Mouse (Mus musculus): Measurements from ENCODE around the gene Krt88.

Gene Krt88

GRCm38 (mm10) chr15:101447444-101447843 lies at the start of gene Krt88:
Gene Krt88 (plus strand): TSS chr15:101447744.
- no peak for DNase-seq (ENCODE audit: low read depth, low spot score)

GRCm38 (mm10) chr15:101398269-101398668 lies 49.3 kb upstream of the Krt88 start:
- no peak for DNase-seq (ENCODE audit: low read depth, low spot score)

DNA sequence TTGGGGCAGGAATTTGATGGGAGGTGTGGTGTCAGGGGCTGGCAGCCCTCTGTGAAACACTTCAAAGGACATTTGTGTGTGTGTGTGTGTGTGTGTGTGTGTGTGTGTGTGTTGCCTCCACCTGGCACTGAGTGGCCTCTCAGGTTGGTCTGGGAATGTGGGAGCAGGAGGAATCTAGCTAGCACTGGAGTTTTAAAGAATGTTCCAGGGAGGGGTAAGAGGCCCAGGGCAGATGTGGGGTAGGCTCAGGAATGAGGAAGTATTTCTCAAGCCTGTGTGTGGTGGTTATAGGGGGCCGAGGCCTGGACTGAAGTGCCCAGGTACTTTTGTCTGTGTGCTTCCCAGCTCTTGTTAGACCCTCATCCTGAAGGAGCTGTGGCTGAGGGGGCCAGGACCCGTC lies 36.8 kb upstream of the Krt88 start, which contains the start of gene Krt7:
Krt7 (plus strand) TSS at position 269 of the 400 bp plus-strand sequence.
- DNase-seq (ENCODE audit: low read depth, low spot score): no peak

GRCm38 (mm10) chr15:101412188-101412587 lies 35.4 kb upstream of the Krt88 start:
- no peak for DNase-seq (ENCODE audit: low read depth, low spot score)

DNA sequence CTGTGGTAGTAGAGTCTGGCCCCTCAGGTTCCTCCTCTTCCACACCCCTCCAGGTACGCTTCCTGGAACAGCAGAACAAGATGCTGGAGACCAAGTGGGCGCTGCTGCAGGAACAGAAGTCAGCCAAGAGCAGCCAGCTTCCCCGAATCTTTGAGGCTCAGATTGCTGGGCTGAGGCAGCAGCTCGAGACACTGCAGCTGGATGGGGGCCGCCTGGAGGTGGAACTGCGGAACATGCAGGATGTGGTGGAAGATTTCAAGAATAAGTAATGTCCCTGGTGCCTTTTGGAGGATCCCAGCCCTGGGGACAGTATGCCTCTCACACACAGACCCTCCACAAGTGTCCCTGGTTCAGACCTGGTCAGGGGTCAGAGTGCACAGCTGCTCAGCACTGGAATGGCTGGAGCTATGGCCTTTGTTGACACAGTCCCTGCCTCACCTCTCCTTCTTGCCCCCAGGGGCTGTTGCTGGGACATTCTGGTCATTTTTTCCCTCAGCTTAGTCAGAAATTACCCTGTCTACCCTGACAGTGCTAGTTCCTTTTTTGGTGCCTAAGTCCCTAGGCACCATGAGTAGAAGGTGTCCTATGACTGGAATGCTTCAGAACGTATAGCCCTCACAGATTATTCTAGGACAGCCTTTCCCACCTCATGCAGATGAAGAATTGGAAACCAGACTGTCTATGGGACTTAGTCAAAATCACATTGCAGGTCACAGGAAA lies 33.5 kb upstream of the Krt88 start:
- DNase-seq (ENCODE audit: low read depth, low spot score): no peak

DNA sequence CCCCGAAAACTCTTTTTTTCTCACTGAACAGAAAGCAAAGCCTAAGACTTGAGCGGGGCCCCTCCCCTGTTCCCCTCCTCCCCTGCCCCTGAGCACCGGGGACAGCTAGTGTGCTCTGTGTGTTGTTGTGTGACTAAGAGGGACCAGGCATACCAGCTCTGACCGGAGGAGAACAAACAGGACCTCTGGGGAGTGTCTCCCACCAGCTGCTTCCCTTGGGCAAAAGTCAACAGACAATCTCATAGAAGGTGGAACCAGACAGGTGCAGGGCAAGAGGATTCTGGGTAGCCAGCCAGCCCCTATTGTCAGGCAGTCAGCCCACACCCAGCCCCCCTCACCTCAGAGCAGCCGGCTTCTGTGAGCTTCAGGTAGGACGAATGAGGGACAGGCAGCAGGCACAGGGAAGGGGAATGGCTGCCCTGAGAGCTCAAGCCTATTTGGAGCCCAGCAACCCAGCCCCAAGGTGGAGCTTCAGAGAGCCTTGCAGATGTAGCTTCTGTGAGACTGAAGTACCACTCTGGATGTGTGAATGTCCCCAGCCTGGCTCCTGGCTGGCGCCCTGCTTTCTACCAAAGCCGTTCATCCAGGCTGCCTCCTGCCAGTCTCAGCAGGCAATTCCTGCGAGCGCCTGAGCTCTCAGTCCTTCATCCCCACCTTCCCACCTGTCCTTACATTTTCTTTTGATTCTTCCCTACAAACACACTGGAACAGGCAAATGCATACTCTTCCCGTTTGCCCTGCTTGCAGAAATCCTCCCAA lies 32.6 kb upstream of the Krt88 start:
- DNase-seq (ENCODE audit: low read depth, low spot score): no peak

DNA sequence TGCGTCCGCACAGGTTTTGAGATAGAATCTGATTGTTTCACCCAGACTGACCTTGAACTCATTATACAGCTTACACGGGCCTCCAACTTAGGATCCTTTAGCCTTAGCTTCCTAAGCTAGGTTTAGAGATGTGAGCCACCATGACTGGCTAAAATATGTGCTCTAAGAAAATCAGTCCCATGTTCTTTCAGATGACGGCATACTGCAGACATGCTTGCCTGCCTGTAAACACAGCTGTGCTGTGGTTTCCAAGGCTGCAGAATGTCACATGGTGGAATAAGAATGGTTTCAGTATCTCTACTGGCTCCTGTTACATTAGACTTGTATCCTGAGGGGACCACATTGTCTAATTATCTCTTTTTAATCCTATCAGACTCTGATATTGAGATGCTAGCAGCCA lies 28.6 kb upstream of the Krt88 start:
- DNase-seq (ENCODE audit: low read depth, low spot score): no peak

GRCm38 (mm10) chr15:101420903-101421302 lies 26.6 kb upstream of the Krt88 start:
- no peak for DNase-seq (ENCODE audit: low read depth, low spot score)

DNA sequence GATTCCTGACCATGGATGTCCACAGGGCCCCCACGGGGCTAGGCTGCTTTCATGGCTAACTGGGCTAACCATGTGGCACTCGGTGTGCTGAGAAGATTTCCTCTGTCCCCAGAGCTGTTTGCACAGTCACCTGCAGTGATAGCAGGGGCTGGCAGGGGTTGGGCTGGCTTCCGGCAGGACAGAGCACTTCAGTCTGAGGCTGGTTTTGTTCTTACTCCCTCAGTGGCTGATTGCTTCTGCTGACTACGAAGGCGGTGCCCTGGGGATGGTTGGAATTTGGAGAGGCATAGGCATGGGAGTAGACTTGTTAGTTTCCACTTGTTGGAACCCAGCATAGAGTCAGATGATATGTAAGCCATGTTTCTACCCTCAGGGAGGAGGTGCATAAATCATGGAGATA lies 22.6 kb upstream of the Krt88 start:
- DNase-seq (ENCODE audit: low read depth, low spot score): no peak

DNA sequence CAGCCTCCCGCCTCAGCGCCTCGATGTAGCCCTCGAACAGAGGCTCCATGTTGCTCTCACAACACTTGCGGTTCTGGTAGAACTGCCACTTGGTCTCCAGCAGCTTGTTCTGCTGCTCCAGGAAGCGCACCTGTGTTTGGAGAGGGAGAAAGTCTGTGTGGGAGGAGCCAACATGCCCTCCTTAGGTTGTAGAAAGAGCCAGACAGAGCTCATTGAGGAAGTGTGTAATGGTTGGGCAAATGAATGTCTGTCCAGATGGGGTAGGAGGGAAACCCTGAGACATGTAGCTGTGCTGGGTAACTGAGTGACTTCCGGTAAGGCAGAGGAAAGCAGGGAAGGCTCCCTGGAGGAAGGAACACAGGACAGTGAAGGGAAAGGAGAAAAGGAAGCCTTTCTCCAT lies 10.9 kb upstream of the Krt88 start:
- DNase-seq (ENCODE audit: low read depth, low spot score): no peak

- DNase-seq (ENCODE audit: low read depth, low spot score): no peak
Measured at GRCm38 (mm10) chr15:101438555-101438954, 9.0 kb upstream of the Krt88 start, which contains the start of gene Krt87. Gene Krt87 (minus strand): TSS chr15:101438804.

DNA sequence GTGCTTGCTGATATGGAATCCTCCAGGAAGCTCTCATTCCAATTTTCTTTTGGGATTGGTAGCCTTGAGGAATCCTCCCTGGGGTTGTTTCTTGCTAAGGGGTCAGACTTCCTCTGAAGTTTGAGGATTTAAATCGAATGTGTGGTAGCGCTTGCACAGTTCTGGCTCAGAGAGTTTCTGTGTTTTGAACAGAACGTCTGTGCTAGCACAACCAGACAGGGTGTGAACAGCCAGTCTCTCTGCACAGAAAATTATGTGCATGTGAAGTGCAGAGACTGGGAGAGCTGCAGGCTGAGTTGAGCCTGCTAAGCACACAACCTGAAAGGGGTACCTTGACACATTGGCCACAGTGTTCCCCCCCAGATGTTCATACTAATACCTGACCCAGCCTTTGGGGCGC lies 6.7 kb upstream of the Krt88 start:
- peak; percentile 36 for DNase-seq (ENCODE audit: low read depth, low spot score)

DNA sequence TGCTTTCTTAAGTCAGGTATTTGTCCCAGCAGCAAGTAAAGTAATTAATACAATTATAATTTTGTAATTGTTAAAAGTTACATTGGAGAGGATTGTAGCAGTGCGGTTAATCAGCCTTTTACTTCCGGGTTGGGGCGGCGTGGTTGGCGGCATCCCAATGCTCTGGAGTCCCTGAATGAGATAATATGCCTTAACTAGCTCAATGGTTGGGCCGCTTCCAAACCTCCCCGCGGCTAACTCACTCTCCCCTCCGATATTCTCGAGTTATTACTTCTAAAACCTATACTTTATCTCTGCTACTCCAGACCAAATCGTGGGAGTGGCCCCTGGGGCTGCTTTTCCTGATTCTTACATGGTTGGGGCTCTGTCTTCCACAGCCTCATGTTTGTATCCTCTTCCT lies 972 bp upstream of the Krt88 start:
- no peak for DNase-seq (ENCODE audit: low read depth, low spot score)

GRCm38 (mm10) chr15:101453093-101453736 lies 5.7 kb downstream of the Krt88 start:
- DNase-seq (ENCODE audit: low read depth, low spot score): no peak

GRCm38 (mm10) chr15:101454774-101455173 lies 7.2 kb downstream of the Krt88 start:
- no peak for DNase-seq (ENCODE audit: low read depth, low spot score)

DNA sequence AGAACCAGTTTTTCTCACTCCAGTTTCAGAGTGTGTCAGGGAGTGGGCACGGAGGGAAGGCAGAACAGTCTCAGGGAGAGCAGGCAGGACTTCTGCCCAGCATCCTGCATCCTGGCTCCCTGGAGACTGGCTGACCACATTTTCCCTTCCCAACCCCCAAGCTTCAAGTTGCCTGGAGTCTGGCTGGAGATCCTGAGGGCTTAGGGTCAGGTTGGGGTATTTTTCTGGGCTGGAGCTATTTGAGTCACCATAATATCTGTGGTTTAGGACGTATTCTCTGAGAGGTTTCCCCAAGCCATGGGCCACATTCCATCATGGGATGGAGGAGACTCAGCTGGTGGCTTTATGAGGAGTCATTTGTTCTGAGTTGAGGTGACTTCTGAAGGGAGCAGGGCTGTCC lies 7.7 kb downstream of the Krt88 start:
- DNase-seq (ENCODE audit: low read depth, low spot score): no peak

GRCm38 (mm10) chr15:101455891-101456290 lies 8.3 kb downstream of the Krt88 start:
- DNase-seq (ENCODE audit: low read depth, low spot score): no peak

- DNase-seq (ENCODE audit: low read depth, low spot score): no peak
Measured at GRCm38 (mm10) chr15:101458361-101458930, 10.9 kb downstream of the Krt88 start.

- no peak for DNase-seq (ENCODE audit: low read depth, low spot score)
Measured at GRCm38 (mm10) chr15:101459283-101459682, 11.7 kb downstream of the Krt88 start.

- DNase-seq (ENCODE audit: low read depth, low spot score): no peak
Measured at GRCm38 (mm10) chr15:101463651-101464050, 16.1 kb downstream of the Krt88 start, which contains the start of gene Krt81. Gene Krt81 (minus strand): TSS chr15:101463751.

DNA sequence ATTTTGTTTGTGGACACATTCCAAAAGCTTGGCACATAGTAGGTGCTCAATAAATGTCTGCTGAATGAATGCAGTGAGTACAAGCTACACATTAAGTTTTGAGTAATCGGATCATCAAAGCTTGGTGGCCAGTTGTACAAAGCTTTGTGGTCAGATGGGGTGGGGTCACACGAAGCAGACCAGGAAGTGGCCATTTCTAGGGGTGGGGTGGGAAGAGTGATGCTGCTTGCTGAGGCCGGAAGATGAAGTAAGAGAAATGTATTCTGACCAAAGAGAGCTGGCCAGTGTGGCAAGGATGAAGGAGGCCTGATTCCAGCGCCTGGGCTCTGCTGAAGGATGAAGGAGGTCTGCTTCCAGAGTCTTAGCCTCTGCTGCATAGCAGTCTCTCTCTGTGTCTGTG lies 21.5 kb downstream of the Krt88 start:
- no peak for DNase-seq (ENCODE audit: low read depth, low spot score)

- DNase-seq (ENCODE audit: low read depth, low spot score): no peak
Measured at GRCm38 (mm10) chr15:101472952-101473528, 25.5 kb downstream of the Krt88 start, which contains the start of gene Krt86. Gene Krt86 (plus strand): TSS chr15:101473478.
